In the genomic region with DNA sequence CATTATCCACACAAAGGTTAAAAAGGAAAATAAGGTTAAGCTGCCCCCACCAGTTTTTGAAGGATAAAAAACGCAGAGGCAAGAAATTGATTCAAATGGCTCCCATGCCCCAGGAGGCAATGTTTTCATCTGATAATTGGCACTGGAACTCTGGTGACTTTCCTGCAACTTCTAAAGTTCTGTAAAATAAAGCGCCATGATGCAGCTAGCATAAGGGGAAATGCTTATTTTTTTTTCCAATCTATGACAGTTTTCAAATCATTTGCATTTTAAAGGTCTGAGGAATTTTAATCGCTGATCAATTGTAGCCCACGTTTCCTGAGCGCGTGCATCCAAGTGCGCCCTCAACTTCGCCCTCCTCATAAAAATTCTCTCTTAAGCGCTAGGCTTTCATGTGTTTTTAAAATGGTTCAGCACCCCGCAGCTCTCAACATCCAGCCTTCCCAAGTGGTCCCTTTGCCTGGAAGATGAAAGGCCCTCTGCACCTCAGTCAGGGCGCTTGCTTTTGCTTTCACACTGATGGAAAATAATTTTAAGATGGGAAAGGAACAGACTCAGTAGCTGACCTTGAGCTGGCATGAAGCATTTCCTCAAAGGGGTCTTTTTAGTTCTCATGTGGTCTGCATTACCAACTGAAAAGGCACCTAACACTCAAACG, we compare ENCODE assay signal across 12 mouse cellular contexts.
A peak's percentile ranks its signal among the peaks of the same experiment; 100 is the strongest.
DNase-seq lines count a peak whose midpoint lies in the region; ATAC-seq lines count a peak whose summit lies in the region.
"Had no signal": no experiment of that assay in that cellular context is flagged by ENCODE, and none has a peak within 500 bp of the region (broad histone marks: within the 10 kb centered on the region; RNA-seq: fewer than 3 reads in every experiment).

No protein-coding gene starts in this region.

- H3K9me3 ChIP-seq in embryonic facial prominence, embryonic 12.5 days: no peaks in the 10 kb centered on the region
- H3K9me3 ChIP-seq in midbrain, embryonic 16.5 days (replicated peaks; ENCODE audit: control insufficient read depth, low read length, poor library complexity, severe bottlenecking): no peaks in the 10 kb centered on the region
- H3K9me3 ChIP-seq: lung, embryonic 15.5 days had no signal

- H3K4me1 ChIP-seq in embryonic facial prominence, embryonic 12.5 days: 0 out of 2 replicates have a peak, but pooled peaks cover 9% of the 10 kb centered on the region
- H3K4me1 ChIP-seq in midbrain, embryonic 16.5 days (ENCODE audit: control insufficient read depth, insufficient read depth, low read length): peaks cover 4% of the 10 kb centered on the region

- DNase-seq in embryo, embryonic 10.5 days (ENCODE audit: low spot score): peak; percentile 26
- no peak for DNase-seq in embryo, embryonic 10 days (ENCODE audit: low spot score)
- peak; percentile 33 for DNase-seq in hindlimb bud, embryonic 11.5 days (ENCODE audit: extremely low spot score, low read depth, low spot score)
- no peak for DNase-seq in adrenal gland, adult 2 months
- DNase-seq in gastrocnemius, postnatal 10 days: no peak
- DNase-seq in kidney, adult 11 months: no peak
- DNase-seq: adrenal gland, postnatal 25 days; cerebellum, adult 11 months; kidney, postnatal 25 days had no signal

- H3K4me3 ChIP-seq in embryonic facial prominence, embryonic 12.5 days: no peak overlapping the region
- H3K4me3 ChIP-seq in midbrain, embryonic 16.5 days (ENCODE audit: low read depth, low read length): no peak overlapping the region
- H3K4me3 ChIP-seq: lung, embryonic 15.5 days had no signal

- H3K9ac ChIP-seq in embryonic facial prominence, embryonic 12.5 days: no peak overlapping the region
- no peak overlapping the region for H3K9ac ChIP-seq in midbrain, embryonic 16.5 days (ENCODE audit: low read depth, low read length)
- H3K9ac ChIP-seq: lung, embryonic 15.5 days had no signal

- 0 out of 2 replicates have a peak overlapping the region, but pooled peaks have one; percentile 23 for H3K27ac ChIP-seq in embryonic facial prominence, embryonic 12.5 days
- H3K27ac ChIP-seq in midbrain, embryonic 16.5 days (ENCODE audit: low read length): peak overlapping the region; percentile 50
- H3K27ac ChIP-seq: lung, embryonic 15.5 days had no signal

- H3K4me2 ChIP-seq in embryonic facial prominence, embryonic 12.5 days (replicated peaks): peak overlapping the region; percentile 24; the same call in 1 of the 2 replicates
- H3K4me2 ChIP-seq in midbrain, embryonic 16.5 days (ENCODE audit: low read length): peak overlapping the region; percentile 31; the same call in 1 of the 2 replicates
- H3K4me2 ChIP-seq: lung, embryonic 15.5 days had no signal

- WGBS in embryonic facial prominence, embryonic 12.5 days: 11% methylated on average over 12 of the region's 12 CpGs
- WGBS in midbrain, embryonic 16.5 days: 7% methylated on average over 12 of the region's 12 CpGs

- H3K36me3 ChIP-seq in embryonic facial prominence, embryonic 12.5 days: no peaks in the 10 kb centered on the region
- H3K36me3 ChIP-seq in midbrain, embryonic 16.5 days (ENCODE audit: control insufficient read depth, insufficient read depth, low read length): no peaks in the 10 kb centered on the region
- H3K36me3 ChIP-seq: lung, embryonic 15.5 days had no signal

- ATAC-seq in embryonic facial prominence, embryonic 12.5 days (ENCODE audit: insufficient number of reproducible peaks, insufficient read depth, low FRiP score, low TSS enrichment): no peak
- peak; percentile 92 for ATAC-seq in midbrain, embryonic 16.5 days

- no peaks in the 10 kb centered on the region for H3K27me3 ChIP-seq in embryonic facial prominence, embryonic 12.5 days
- H3K27me3 ChIP-seq in midbrain, embryonic 16.5 days (ENCODE audit: control insufficient read depth, insufficient read depth, low read depth, low read length): no peaks in the 10 kb centered on the region
- H3K27me3 ChIP-seq: lung, embryonic 15.5 days had no signal

Comparison
In these comparisons a context has a peak if more than half of its experiments do, and no peak if none do; other contexts are left out.
1. DNase-seq: peak in embryo, embryonic 10.5 days (single experiment) and hindlimb bud, embryonic 11.5 days (single experiment); none in embryo, embryonic 10 days (single experiment), adrenal gland, adult 2 months (single experiment), gastrocnemius, postnatal 10 days (single experiment) and kidney, adult 11 months (single experiment).